Mouse (Mus musculus): ENCODE results near the gene Mx1.

GRCm38 (mm10) chr16:97441967-97442366 is 20.7 kb downstream of the Mx1 start:
- TF ChIP-seq CTCF (conservative IDR thresholded peaks at IDR 0.05; ENCODE audit: low read length): no peak
- no peak for TF ChIP-seq NANOG (IDR thresholded peaks at IDR 0.05; ENCODE audit: borderline replicate concordance, low read length)

All from E14TG2a.4 (cell line).